Mouse (Mus musculus): ENCODE data around the gene Wdr76. TPM values are rescaled to one million over a fixed set of nuclear protein-coding genes. Genes with fewer than 3 reads are reported as not detected.
"Not testable (repeated sequence)": the region's sequence is repeated elsewhere in the genome, so short reads cannot be mapped to it uniquely, and the experiment has no call there.

Gene Wdr76
- polyA plus RNA-seq (2016; fragmentation: Nextera tagmentation; extraction: Ambion mirVana), result 10.8 and 11.1 TPM in 2 replicates

DNA sequence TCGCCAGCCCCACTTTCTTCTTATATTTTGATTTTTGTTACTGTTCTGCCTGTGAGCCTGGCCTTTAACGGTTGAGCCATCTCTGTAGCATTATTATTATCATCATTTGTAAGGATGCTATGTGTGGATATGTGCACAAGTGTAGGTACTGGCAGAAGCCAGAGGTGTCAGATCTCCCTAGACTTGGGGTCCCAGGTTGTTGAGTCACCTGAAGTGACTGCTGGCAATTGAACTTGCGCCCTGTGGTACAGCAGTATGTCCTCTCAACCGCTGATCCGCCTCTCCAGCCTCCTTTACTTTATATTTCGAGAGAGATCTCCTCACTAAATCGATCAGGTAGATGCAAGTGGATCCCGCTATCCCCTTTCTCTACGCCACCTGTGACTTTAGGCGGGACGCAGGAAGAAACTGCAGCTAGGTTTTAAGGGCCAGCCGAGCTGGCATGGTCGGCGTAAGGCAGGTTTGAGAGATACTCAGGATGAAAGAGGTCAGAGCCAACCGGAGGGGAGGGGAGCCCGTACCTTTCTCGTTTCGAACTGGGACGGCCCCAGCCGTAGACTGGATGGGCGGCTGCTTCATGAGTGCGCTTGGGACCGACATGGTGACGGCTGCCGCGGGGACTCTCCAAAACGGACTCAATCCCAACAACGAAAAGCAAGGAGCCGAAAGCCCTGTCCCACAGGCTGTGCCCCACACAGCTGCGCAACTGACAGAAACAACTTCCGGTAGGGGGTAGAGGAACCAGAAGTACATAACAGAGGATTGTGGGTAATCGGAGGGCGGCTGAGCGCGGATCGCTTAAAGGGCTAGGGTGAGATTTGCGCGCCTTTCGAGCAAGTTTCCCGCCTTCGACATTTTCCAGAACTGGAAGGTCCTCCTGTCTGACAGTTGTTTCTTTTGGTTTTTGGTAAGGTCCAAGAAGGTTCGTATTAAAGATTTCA is at the start of gene Wdr76, which contains the start of gene Mfap1a:
TSS of gene Wdr76 (plus strand) at position 782 of the 941 bp plus-strand sequence.
TSS of gene Mfap1a (minus strand) at position 724 of the 941 bp plus-strand sequence.
- H3K27ac ChIP-seq, result peak within 1 kb of the TSS; percentile 79
- not testable (repeated sequence) for H3K27me3 ChIP-seq (replicated peaks); H3K9me3 ChIP-seq (replicated peaks)
- H3K4me2 ChIP-seq, result peak within 1 kb of the TSS; percentile 72
- peaks cover 42% of the 10 kb centered on the region for H3K4me1 ChIP-seq
- H3K36me3 ChIP-seq, result peaks cover 52% of the 10 kb centered on the region
- WGBS (ENCODE audit: insufficient replicate concordance), result 2% methylated on average over 42 of the region's 42 CpGs
- H3K4me3 ChIP-seq, result peak within 1 kb of the TSS; percentile 71
- peak within 1 kb of the TSS; percentile 82 for H3K9ac ChIP-seq
- ATAC-seq, result peak; percentile 95

DNA sequence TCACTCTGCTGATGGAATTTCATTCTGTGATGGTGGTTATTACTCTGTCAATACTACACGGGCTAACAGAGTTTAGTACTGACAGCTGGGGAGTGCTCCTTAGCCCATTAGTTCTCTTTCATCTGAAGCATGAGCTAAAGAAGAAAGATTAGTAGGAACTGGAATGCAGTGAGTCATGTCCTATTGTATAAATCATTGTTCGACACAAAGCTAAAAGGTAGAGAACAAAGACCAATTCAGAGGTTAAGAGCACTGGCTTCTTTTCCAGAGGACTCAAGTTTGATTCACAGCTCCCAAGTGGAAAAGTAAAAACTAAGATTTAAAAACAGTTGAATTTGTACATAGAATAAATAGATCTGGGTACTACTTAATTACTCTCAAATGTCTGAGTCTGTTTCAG is 46.5 kb upstream of the Wdr76 start:
- H3K36me3 ChIP-seq, result peaks cover 35% of the 10 kb centered on the region
- no peaks in the 10 kb centered on the region for H3K27me3 ChIP-seq (replicated peaks)
- no peak overlapping the region for H3K9ac ChIP-seq
- no peak overlapping the region for H3K4me2 ChIP-seq
- WGBS (ENCODE audit: insufficient replicate concordance), result 74% methylated on average over 2 of the region's 2 CpGs
- no peak for ATAC-seq
- no peak overlapping the region for H3K4me3 ChIP-seq
- H3K4me1 ChIP-seq, result peaks cover 24% of the 10 kb centered on the region
- H3K9me3 ChIP-seq (replicated peaks), result no peaks in the 10 kb centered on the region
- no peak overlapping the region for H3K27ac ChIP-seq

DNA sequence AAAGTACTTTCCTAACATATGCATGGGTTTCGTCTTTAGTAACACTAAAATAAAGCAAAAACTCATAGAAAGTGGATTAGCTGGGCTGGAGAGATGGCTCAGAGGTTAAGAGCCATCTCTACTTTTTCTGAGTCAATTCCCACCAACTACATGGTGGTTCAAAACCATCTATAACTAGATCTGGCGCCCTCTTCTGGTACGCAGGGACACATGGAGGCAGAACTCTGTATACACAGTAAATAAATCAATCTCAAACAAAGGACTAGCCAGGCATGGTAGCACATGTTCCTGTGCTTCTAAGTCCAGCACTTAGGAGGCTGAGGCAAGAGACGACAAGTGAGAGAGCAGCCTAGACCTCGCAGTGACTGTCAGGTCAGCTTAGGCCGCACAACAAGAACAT is 37.5 kb upstream of the Wdr76 start:
- not testable (repeated sequence) for H3K9me3 ChIP-seq (replicated peaks); ATAC-seq; H3K4me2 ChIP-seq; H3K4me1 ChIP-seq; H3K27me3 ChIP-seq (replicated peaks); H3K4me3 ChIP-seq; H3K27ac ChIP-seq; H3K9ac ChIP-seq
- WGBS (ENCODE audit: insufficient replicate concordance), result 73% methylated on average over 4 of the region's 6 CpGs
- H3K36me3 ChIP-seq, result peaks cover 11% of the 10 kb centered on the region

DNA sequence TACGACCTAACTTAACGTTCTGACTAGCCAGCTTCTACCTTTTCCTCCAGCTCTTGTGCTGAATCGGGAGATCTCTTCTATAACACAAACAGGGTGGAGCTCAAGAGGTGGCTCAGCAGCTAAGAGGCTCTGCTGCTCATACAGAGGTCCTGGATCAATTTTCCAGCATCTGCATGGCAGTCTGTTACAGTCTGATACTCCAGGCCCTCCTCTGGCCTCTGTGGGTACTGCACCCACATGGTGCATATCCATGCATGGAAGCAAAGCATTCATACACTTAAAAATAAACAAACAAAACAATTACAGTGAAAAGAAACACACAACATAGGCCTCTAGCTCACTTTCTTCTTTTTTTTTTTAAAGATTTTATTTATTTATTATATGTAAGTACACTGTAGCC is 33.7 kb upstream of the Wdr76 start:
- not testable (repeated sequence) for H3K9ac ChIP-seq; H3K27me3 ChIP-seq (replicated peaks); H3K27ac ChIP-seq; ATAC-seq; H3K9me3 ChIP-seq (replicated peaks)
- 90% methylated on average over 3 of the region's 3 CpGs for WGBS (ENCODE audit: insufficient replicate concordance)
- peak overlapping the region; percentile 79 for H3K4me2 ChIP-seq
- peak overlapping the region; percentile 74 for H3K4me3 ChIP-seq
- H3K4me1 ChIP-seq, result peaks cover 13% of the 10 kb centered on the region; the same call in 1 of the 2 replicates
- H3K36me3 ChIP-seq, result peaks cover 18% of the 10 kb centered on the region

DNA sequence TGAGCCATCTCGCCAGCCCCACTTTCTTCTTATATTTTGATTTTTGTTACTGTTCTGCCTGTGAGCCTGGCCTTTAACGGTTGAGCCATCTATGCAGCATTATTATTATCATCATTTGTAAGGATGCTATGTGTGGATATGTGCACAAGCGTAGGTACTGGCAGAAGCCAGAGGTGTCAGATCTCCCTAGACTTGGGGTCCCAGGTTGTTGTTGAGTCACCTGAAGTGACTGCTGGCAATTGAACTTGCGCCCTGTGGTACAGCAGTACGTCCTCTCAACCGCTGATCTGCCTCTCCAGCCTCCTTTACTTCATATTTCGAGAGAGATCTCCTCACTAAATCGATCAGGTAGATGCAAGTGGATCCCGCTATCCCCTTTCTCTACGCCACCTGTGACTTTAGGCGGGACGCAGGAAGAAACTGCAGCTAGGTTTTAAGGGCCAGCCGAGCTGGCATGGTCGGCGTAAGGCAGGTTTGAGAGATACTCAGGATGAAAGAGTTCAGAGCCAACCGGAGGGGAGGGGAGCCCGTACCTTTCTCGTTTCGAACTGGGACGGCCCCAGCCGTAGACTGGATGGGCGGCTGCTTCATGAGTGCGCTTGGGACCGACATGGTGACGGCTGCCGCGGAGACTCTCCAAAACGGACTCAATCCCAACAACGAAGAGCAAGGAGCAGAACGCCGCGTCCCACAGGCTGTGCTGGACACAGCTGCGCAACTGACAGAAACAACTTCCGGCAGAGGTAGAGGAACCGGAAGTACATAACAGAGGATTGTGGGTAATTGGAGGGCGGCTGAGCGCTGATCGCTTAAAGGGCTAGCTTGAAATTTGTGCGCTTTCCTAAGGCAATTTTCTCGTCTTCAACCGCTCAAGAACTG is 33.0 kb upstream of the Wdr76 start, which contains the start of gene Mfap1b:
TSS of gene Mfap1b (minus strand) at position 767 of the 879 bp plus-strand sequence.
- Histone ChIP-seq H3K27ac (peak within 1 kb of the TSS; percentile 80), H3K4me3 (peak within 1 kb of the TSS; percentile 74), H3K36me3 (peaks cover 15% of the 10 kb centered on the region), H3K4me1 (peaks cover 13% of the 10 kb centered on the region; the same call in 1 of the 2 replicates), H3K9ac (peak within 1 kb of the TSS; percentile 78), H3K4me2 (peak within 1 kb of the TSS; percentile 79)
- peak; percentile 95 for ATAC-seq
- H3K9me3 ChIP-seq (replicated peaks); H3K27me3 ChIP-seq (replicated peaks): not testable (repeated sequence)
- 3% methylated on average over 41 of the region's 41 CpGs for WGBS (ENCODE audit: insufficient replicate concordance)

DNA sequence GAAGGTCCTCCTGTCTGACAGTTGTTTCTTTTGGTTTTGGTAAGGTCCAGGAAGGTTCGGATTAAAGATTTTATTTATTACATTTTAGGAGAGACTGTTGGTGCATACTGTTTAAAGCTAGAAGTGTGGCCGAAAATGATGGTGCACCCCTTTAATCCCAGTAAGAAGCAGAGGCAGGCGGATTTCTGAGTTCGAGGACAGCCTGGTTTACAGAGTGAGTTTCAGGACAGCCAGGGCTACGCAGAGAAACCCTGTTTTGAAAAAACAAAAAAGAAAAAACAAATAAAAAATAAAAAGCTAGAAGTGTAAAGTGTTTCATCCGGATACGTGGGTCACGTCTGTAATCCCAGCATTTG is 32.4 kb upstream of the Wdr76 start:
- peak overlapping the region; percentile 80 for H3K27ac ChIP-seq
- no peaks in the 10 kb centered on the region for H3K27me3 ChIP-seq (replicated peaks)
- peaks cover 13% of the 10 kb centered on the region; the same call in 1 of the 2 replicates for H3K4me1 ChIP-seq
- H3K9me3 ChIP-seq (replicated peaks), result no peaks in the 10 kb centered on the region
- H3K4me2 ChIP-seq, result peak overlapping the region; percentile 79
- WGBS (ENCODE audit: insufficient replicate concordance), result 17% methylated on average over 8 of the region's 8 CpGs
- peak overlapping the region; percentile 78 for H3K9ac ChIP-seq
- peaks cover 15% of the 10 kb centered on the region for H3K36me3 ChIP-seq
- peak overlapping the region; percentile 74 for H3K4me3 ChIP-seq
- ATAC-seq, result peak; percentile 50

DNA sequence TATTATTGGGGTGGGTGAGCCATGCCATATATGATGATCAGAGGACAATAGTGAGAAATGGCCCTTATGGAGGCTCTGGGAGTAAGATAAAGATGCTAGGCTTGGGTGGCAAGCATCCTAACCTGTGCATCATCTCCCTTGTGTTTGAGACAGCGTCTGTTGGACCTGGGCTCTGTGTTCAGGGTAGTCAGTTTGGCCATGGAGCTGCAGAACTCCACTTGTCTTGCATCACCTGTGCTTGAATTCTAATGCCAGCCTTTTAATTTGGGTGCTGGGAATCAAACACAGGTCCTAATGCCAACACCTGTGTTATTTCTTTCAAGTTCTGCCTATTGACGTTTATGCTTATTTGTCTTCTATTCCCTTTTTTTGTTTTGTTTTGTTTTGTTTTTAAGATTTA is 31.2 kb upstream of the Wdr76 start:
- Histone ChIP-seq H3K36me3 (peaks cover 14% of the 10 kb centered on the region), H3K4me1 (peaks cover 13% of the 10 kb centered on the region; the same call in 1 of the 2 replicates)
- H3K4me3 ChIP-seq; H3K4me2 ChIP-seq; H3K9me3 ChIP-seq (replicated peaks); H3K27me3 ChIP-seq (replicated peaks); H3K9ac ChIP-seq; ATAC-seq; H3K27ac ChIP-seq: not testable (repeated sequence)
- 88% methylated on average over 2 of the region's 2 CpGs for WGBS (ENCODE audit: insufficient replicate concordance)

DNA sequence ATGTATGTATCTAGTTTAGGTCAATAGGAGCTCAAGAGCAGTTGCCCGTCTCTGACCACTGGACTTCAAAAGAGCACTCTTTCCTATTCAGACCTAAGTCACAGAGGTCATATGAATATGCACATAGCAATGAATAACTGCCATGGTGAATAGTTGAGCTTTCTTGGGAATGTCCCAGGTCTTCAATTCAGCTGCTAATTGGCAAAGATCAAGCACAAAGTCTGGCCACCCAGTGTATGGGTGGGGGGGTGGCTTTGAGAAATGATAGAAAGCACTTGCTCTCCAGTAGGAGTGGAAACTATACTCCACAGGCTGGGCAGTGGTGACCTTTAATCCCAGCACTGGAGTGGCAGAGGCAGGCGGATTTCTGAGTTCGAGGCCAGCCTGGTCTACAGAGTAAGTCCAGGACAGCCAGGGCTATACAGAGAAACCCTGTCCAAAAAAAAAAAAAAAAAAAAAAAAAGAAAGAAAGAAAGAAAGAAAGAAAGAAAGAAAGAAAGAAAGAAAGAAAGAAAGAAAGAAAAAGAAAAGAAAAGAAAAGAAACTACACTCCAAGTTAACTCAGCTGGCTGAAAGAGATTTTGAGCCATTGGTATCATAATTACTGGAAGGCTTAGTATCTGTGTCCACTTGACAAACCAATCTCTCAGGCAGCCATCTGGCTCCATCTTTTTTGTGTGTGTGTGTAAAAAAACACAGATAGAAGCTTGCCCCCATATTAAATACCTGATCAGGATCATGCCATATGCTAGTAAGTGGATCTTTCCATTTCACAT is 28.8 kb upstream of the Wdr76 start:
- Histone ChIP-seq H3K4me3 (no peak overlapping the region), H3K4me2 (no peak overlapping the region), H3K4me1 (peaks cover 11% of the 10 kb centered on the region; the same call in 1 of the 2 replicates), H3K27me3 (replicated peaks) (peaks cover 3% of the 10 kb centered on the region), H3K36me3 (peaks cover 7% of the 10 kb centered on the region), H3K9ac (no peak overlapping the region), H3K27ac (no peak overlapping the region), H3K9me3 (replicated peaks) (no peaks in the 10 kb centered on the region)
- ATAC-seq, result no peak
- 63% methylated on average over 3 of the region's 3 CpGs for WGBS (ENCODE audit: insufficient replicate concordance)

DNA sequence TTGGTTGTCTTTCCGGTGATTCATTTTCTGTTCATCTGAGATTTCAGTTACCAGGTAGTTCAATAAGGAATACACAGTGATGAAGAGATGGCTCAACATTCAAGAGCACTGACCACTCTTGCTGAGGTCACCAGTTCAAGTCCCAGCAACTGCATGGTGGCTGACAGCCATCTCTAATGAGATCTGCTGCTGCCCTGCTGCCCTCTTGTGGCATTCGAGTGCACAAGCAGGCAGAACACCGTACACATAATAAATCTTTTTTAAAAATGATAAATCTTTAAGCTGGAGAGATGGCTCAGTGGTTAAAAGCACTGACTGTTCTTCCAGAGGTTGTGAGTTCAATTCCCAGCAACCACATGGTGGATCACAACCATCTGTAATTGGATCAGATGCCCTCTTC is 26.0 kb upstream of the Wdr76 start:
- Histone ChIP-seq H3K4me1 (no peaks in the 10 kb centered on the region), H3K27ac (no peak overlapping the region), H3K27me3 (replicated peaks) (peaks cover 11% of the 10 kb centered on the region), H3K4me2 (no peak overlapping the region), H3K4me3 (no peak overlapping the region), H3K9me3 (replicated peaks) (no peaks in the 10 kb centered on the region), H3K36me3 (peaks cover 7% of the 10 kb centered on the region), H3K9ac (no peak overlapping the region)
- WGBS (ENCODE audit: insufficient replicate concordance), result 33% methylated on average over 3 of the region's 3 CpGs
- ATAC-seq, result 0 out of 2 replicates have a peak, but pooled peaks have one; percentile 30

DNA sequence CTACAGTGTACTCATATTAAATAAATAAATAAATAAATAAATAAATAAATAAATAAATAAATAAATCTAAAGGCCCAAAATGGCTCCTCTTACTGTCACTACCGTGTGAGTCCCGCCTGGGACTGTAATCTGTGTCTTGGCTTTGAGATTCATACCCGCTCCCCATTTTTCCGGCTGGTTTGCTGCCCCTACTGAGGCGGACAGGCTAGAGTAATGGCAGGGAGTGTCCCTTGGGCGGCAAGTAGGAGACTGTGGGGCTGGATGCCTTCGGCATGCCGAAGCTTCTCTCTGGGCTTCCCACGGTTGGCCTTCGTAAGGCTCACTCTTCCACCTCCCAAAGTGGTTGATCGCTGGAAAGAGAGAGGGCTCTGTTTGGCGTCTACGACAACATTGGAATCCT is 25.6 kb upstream of the Wdr76 start:
- not testable (repeated sequence) for H3K4me1 ChIP-seq; ATAC-seq; H3K9me3 ChIP-seq (replicated peaks); H3K9ac ChIP-seq; H3K27ac ChIP-seq; H3K36me3 ChIP-seq; H3K4me2 ChIP-seq; H3K4me3 ChIP-seq
- WGBS (ENCODE audit: insufficient replicate concordance), result 73% methylated on average over 13 of the region's 13 CpGs
- H3K27me3 ChIP-seq (replicated peaks), result peaks cover 11% of the 10 kb centered on the region

DNA sequence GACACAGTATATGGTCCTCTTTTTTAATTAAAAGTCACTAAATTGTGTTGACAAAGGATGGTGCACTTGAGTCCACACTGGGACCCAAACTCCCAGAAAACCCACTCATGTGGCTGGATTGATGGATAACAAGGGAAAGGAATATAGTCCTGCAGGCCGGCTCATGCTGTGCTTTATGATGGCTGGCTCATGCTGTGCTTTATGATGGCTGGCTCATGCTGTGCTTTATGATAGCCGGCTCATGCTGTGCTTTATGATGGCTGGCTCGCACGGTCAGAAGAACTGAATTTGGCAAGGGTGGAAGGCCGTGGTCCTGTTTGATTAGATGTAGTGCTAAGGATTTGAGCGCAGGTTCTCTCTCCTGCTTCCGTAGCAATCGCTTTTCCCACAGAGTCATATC is 22.9 kb upstream of the Wdr76 start:
- H3K4me3 ChIP-seq, result no peak overlapping the region
- no peaks in the 10 kb centered on the region for H3K4me1 ChIP-seq
- no peak overlapping the region for H3K4me2 ChIP-seq
- H3K9ac ChIP-seq, result no peak overlapping the region
- ATAC-seq, result no peak
- H3K27ac ChIP-seq, result no peak overlapping the region
- H3K9me3 ChIP-seq (replicated peaks), result no peaks in the 10 kb centered on the region
- H3K27me3 ChIP-seq (replicated peaks), result peaks cover 11% of the 10 kb centered on the region
- 73% methylated on average over 8 of the region's 8 CpGs for WGBS (ENCODE audit: insufficient replicate concordance)
- no peaks in the 10 kb centered on the region for H3K36me3 ChIP-seq

Data from liver, embryonic 12.5 days (tissue).